Mouse (Mus musculus): Measurements from ENCODE around the gene Hoxc10.
A peak's percentile ranks its signal among the peaks of the same experiment; 100 is the strongest.

Hoxc10 gene

DNA sequence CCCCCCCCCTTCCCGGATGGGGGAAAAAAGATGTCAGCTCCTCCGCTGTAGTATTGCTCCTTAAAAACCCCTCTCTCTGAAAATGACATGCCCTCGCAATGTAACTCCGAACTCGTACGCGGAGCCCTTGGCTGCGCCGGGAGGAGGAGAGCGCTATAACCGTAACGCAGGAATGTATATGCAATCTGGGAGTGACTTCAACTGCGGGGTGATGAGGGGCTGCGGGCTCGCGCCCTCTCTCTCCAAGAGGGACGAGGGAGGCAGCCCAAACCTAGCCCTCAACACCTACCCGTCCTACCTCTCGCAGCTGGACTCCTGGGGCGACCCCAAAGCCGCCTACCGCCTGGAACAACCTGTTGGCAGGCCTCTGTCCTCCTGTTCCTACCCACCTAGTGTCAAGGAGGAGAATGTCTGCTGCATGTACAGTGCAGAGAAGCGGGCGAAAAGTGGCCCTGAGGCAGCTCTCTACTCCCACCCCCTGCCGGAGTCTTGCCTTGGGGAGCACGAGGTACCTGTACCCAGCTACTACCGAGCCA, at the start of gene Hoxc10:
TSS of gene Hoxc10 (plus strand) at position 21 of the 536 bp plus-strand sequence.
- no peak for DNase-seq (ENCODE audit: low read depth)

DNA sequence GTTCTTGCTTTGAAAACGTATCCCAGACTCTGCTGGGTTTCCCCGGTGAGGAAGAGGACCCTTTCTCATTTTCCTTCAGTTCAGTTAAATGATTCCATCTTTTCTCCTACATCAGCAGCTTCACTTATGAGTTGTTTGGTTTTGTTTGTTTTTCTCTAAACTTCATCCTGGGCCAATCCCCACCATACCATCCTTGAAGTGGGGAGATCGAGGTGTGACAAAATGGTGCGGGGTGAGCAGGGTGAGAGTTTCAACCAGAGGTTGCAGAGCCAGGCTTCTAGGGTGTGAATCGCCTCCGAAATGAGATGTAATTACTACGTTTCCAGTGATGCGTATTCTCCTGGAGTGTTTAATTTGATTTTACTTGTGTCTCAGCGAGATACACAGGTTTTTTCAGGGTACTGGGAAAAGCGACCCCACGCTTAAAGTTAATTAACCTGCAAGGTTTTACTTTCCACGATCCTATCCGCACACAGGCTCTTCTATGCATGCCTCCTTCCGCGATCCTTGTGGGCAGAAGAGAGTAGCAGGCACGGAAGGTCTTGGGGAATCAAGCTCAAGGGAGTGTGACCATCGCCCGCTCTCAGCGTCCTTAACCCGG, 48.5 kb upstream of the Hoxc10 start:
- DNase-seq (ENCODE audit: low read depth) = no peak

DNA sequence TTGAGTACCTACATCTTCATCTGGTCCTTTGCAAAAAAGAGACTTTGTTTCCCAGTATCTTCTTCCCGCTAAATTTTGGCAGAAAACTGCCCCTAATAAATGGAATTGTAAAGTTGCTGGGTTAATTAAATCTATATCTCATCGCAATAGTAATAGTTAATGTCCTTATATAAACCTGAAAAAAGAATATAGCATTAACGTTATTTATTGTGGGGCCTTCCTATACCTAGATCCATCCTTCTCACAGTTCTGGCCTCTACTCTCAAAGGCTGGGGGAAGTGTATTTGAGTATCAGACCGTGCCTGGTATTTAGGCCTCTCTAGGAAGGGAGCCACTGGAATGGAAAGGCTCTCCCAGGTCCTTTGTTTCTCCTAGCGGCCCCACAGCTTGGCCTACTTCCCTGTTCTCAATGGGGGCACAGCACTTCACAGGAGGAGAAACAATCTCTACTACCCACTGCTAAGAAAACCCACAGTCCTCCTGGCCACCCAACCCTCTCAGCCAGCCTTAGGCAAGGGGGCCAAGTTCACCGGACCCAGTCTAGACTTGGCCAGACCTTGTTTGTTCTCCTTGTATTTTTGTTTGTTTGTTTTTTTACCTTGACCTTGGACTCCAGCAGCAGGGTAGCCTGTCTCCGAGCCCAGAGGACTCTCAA, 47.9 kb upstream of the Hoxc10 start:
- DNase-seq (ENCODE audit: low read depth) = no peak

DNA sequence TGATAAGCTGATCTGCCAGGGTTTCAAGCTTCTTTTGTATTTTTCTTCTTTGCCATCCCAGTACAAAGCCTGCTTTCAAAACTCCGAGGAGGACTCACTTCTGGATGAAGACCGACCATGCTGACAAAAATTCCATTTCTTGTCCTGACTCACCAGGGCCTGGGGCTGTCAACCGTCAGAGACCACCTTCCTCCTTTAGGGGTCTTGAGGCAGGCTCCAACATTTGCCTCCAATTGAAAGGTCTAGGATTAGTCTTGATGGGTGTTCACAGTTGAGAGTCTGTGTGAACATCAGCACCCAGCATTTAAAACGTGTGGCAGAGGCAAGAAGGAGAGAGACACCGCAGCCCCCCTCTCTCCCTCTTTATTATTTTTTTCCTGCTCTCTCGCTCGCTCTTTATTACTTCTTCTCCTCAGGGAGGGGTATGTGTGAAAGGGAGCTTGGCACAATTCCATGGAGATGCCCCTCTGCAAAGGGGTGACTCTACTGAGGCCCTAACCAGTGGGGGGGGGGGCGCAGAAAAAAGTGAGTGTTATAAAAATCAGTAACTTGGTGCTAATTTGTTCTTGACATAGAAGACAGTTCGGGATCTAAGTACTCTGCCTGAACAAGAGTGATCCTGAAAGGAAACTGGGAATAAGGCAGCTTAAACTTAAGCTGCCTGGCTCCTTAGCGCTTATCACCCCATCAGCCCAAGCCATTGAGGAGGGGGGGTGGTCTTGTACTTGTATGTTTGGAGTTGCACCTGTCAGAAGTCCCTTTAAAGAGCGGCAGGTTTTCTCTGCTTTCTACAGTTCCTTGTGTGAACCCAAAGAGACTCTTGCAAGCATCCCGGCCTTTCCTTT, 47.0 kb upstream of the Hoxc10 start:
- DNase-seq (ENCODE audit: low read depth) = no peak

DNA sequence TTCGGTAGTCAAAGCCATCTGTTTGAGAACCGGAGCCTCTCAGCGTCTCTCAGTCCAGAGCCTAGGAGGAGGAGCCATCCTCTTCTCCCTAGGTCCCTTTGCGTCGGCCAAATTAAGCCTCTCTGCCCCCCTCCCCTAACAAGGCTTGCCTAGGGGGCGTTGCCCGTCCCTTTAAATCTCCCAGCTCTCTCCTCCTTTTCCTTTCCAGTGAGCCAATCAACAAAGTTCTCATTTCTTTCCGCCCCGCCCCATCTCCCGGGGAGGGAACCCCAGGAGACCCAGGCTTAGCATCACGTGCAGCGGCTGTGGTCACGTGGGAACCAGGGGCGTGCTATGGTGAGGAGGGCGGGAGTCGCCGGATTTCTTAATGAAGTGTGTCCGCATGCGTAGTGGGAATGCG, 46.0 kb upstream of the Hoxc10 start:
- DNase-seq (ENCODE audit: low read depth) = peak; percentile 23

DNA sequence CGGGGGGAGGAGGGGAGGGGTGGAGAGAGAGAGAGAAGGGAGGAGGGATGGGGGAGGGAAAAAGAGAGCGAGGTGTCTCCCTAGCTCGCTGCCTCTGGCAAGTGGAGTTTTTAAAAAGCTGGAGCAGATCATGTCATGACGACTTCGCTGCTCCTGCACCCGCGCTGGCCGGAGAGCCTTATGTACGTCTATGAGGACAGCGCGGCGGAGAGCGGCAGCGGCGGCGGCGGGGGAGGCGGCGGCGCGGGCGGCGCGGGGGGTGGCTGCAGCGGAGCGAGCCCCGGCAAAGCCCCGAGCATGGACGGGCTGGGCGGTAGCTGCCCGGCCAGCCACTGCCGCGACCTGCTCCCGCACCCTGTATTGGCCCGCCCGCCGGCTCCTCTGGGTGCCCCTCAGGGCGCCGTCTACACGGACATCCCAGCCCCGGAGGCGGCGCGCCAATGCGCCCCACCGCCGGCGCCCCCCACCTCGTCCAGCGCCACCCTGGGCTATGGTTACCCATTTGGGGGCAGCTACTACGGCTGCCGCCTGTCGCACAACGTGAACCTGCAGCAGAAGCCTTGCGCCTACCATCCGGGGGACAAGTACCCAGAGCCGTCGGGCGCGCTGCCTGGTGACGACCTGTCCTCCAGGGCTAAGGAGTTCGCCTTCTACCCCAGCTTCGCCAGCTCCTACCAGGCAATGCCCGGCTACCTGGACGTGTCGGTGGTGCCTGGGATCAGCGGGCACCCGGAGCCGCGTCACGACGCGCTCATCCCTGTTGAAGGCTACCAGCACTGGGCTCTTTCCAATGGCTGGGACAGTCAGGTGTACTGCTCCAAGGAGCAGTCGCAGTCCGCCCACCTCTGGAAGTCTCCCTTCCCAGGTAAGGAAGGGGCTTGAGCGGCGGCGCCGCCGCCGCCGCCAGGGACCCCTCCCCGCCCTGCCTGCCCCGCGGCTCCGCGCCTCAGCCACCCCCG, 45.3 kb upstream of the Hoxc10 start, which contains the start of gene Hoxc13:
TSS of gene Hoxc13 (plus strand) at position 51 of the 959 bp plus-strand sequence.
- no peak for DNase-seq (ENCODE audit: low read depth)

DNA sequence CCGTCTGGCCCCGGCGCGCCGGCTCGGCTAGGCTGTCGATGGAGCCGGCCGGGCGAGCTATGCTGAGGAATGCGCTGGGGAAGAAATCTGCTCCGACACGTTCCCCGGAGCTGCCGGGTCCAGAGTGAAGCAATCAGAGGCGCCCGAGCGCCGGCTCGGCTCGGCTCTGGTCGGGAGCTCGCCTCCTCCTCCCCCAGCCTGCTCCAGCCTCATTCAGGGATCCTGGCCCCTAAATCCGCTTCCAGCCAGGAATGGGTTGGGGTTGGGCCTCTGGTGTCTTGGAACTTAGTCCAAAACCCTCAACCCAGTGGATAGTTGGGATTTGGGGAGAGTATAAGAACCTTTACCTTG, 44.6 kb upstream of the Hoxc10 start:
- DNase-seq (ENCODE audit: low read depth) = no peak

DNA sequence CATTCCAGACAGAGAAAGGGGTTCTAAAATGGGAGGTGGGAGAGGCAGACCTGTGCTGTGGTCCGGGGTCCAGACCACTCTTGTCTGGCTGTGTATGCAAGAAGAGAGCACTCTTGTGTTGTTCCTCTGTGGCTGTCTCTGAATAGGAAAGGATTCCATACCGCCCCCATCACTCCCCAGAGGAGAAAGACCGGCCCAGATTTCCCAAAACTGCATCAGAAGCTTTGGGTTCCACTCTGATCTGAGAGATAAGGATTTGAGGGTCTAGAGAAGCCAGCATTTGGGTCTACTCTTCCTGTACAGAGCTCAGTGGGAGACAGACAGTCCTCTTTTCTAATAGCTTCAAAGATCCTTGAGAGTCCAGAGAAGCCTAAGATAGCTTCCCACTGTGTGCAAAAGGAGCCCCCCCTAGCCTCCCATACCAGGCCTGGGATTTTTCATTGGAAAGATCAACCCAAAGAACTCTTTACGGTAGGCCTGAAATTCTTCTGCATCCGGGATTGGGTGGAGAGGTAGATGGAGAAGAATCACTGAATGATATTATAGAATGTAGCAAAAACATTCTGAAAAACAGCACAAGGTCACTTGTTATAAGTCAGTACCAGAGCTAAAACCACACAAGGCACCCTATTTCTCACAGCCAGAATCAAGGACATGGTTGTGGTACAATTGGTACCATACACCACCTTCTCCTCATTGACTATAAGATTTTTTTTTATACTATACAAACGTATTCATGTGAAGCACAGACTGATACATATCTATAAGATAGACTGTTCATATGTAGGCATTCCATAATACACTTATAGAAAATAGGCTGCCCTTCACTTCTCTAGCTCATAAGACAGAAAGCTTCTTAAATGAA, 43.7 kb upstream of the Hoxc10 start:
- DNase-seq (ENCODE audit: low read depth) = no peak

DNA sequence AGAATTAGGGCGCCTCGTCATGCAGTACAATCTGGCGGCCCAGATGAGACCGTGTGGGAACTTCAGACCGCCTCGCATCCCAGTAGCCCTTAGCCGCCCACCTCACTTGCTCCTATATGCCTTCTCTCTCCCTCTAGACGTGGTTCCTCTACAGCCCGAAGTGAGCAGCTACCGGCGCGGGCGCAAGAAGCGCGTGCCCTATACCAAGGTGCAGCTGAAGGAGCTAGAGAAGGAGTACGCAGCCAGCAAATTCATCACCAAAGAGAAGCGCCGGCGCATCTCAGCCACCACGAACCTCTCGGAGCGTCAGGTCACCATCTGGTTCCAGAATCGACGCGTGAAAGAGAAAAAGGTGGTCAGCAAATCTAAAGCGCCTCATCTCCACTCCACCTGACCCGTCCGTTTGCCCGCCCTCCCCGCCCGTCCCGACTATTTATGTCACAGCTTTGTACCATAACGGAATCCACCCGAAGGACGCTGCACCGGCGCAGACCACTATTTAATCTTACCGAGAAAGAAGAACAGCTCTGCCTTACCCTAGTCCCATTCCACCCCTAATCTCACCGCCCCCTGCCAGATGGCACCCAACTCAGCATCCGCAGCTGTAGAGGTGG, 39.5 kb upstream of the Hoxc10 start:
- no peak for DNase-seq (ENCODE audit: low read depth)

DNA sequence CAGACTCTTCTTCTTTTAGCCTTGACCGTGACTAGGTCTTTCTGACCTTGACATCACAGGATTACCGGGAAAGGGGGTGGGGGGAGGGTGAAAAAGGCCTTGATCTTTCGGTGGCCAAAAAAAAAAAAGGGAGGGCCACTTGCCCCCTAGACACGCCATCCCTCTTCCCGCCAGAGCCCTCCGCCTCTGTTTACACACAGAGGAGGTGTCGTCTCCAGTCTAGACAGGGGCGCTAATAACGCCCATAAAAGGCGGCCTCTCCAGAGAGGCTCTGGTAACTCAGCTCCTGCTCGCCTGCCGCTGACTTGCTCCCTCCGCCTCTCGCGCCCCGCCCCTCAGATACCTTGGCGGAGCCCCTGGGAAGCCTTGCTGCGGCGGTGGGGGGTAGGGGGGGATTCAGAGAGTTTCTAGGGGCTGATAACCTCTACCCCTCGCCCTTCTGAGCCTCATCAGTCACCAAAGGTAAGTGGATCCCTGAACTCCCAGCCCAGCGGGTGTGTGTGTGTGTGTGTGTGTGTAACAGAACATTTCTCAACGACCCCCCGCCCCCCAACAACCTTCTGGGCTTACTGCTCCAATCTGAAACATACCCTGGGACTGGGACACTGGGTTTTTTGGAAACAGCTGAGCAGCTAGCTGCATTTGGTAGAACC, 34.8 kb upstream of the Hoxc10 start:
- DNase-seq (ENCODE audit: low read depth) = no peak

DNA sequence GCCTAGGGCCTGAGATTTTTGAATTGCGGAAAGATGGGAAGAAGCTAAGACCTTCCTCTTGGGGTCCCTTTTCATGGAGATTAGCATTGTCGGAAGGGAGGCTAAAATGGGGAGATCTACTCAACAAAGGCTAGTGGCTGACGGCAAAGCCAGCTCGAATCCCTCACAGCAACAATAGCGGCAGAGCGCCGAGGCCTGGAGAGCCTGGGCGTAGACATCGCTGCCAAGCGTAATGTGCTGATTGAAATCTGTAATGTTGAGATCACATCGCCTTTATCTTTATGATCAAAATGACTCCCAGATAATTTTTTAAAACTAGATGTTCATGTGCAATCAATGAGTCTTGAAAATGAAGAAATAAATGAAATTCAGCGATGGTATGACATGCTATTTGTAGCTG, 32.2 kb upstream of the Hoxc10 start:
- DNase-seq (ENCODE audit: low read depth) = no peak

DNA sequence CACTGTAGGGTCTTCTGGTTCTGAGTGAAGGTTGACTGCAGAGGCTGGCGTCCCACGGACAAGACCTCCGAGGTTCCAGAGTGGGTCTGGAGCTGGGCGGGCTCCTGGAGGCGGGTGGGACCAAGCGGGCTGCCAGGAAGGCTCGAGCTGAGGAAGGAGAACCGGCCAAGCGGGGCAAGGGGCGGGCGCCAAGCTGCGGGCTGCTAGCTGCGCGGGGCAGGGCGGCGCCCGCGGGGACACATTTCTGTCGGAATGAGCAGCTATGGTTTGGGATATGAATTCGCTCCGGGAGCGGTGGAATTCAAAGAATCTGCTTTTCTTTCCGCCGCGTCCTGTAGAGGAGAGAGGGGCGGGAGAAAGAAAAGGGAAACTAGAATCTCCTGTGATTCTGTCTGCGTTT, 31.7 kb upstream of the Hoxc10 start:
- DNase-seq (ENCODE audit: low read depth) = no peak

DNA sequence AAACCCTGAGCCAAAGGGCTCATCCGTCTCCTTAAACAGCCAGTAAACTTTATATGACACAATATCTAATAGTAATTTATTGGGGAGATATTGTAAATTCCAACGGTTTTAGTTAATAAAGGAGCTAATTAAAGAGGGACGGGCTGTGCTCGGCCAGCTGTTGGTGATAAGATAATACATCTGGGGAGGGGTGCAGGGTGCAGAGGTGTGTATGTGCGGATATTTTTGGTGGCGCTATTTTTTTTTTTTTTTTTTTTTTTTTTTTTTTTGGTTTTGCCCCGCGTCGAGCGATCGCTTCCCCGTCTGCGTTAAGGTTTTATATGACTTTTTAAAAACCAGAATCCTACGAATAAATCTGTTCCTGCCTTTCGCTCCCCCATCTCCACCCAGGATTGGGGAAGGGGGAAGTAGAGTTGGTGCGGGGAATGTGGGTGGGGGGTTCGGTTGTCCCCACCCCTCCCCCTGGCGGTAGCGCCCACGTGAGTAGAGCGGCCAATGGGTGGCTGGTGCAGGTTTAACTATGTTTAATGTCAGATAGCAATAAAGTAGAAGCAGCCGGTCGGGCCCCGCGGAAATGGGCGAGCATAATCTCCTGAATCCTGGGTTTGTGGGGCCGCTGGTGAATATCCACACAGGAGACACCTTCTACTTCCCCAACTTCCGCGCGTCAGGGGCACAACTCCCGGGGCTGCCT, 30.2 kb upstream of the Hoxc10 start, which contains the start of gene Hoxc12:
TSS of gene Hoxc12 (plus strand) at position 479 of the 694 bp plus-strand sequence.
- DNase-seq (ENCODE audit: low read depth) = no peak

DNA sequence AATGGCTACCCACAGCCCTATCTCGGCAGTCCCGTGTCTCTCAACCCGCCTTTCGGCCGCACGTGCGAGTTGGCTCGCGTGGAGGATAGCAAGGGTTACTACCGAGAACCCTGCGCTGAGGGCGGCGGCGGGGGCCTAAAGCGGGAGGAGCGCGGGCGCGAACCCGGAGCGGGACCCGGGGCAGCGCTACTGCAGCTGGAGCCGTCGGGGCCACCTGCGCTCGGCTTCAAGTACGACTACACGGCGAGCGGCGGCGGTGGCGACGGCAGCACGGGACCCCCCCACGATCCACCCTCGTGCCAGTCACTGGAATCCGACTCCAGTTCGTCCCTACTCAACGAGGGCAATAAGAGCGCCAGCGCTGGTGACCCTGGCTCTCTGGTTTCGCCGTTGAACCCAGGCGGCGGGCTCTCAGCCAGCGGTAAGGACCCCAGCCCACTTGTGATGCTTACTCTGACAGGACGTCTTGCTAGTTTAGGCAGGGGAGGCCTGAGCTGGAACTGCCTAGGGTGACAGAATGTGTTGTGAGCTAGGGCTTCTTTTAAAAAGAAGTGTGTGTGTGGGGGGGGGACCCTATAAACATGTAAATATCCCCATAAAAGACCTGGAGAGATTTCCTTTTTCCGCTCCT, 29.4 kb upstream of the Hoxc10 start:
- no peak for DNase-seq (ENCODE audit: low read depth)

DNA sequence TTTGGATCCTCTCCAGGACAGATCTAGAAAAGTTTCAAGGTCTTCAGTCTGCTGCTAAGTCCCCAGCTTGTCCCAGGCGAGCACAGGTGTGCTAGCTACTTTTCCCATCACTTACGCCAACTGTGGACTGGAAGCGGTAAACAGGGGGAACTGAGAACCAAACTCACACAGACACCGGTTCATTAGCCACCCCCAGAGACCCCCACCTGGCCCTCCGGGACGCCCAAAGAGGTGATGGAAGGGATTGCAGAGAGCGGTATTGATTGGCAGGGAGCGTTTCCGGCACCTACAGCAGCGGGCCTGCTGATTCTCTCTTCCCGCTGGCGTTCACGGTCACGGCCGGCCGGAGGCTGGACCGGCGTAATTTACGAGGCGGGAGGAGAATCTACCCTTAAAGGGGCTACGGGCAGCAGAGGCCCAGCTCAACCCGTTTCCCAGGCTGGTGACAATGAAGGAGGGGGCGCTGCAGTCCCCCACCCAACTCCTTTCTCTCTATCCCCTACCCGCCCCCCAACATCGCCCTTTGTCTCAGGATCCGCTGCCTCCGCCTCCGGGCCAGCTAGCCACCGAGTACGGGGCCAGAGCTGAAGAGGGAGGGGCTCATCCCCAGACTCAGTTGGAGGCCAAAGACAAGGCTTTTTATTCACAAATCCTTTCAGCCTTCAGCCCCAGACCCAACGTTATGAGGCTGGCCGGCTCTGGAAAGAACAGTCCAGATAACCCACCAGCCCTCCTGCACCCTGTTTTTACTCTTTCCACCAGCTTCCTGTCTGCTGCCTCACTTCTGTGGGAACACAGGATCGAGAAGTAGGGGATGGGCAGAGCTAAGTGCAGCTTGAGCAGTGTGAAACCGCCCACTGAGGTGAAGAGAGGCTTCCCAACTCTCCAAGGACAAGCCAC, 27.1 kb upstream of the Hoxc10 start:
- no peak for DNase-seq (ENCODE audit: low read depth)

DNA sequence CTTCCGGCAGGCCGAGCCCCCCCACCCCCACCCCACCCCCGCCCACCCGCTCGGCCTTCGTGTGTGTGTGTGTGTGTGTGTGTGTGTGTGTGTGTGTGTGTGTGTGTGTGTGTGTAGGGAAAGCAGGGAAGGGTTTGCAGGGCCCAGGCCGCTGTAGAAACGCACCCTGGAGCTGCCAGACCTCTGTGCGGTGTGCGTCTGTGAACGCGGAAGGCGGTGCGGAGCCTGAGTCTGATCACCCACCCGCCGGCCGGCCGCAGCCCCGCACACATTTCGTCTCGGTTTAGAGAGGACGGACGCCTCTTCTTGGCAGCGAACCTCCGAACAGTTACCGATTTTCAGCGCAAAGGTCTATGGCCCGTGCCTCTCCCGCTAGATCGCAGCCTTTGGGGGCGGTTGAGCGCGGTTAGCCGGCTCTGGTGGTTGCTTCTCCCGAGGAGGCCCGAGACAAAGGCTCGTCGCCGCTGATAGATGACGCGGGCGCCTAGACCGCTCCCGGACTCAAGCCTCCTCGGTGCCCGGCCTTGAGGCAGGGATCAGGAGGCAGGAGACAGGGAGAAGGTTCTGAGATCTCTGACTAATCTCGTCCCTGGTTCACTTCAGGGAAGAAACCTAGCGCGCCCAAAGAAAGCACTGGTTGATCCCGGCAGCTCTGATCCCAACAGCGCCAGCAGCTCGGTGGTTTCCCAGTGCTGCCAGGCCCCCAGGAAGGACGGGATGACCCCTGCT, 23.7 kb upstream of the Hoxc10 start:
- no peak for DNase-seq (ENCODE audit: low read depth)

DNA sequence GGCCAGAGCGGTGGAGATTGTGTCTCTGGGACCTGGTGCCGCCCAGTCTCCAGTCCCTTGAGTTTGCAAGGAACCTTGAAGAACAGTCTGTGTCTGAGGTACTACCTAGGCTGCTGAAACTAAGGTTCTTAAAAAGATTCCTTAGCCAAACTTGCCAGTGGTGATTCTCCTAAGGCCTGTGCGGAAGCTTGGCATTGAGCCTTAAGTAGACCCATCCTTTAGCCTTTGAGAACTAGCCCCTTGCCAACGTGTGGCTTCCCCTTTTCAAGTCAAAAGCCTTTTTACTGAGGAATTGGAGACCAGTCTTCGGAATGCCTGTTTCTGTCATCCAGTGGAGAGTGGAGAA, 23.2 kb upstream of the Hoxc10 start:
- no peak for DNase-seq (ENCODE audit: low read depth)

Data from NIH3T3 (cell line).